Mouse (Mus musculus): Measurements from ENCODE around the gene Wdfy3.

The Wdfy3 gene

DNA sequence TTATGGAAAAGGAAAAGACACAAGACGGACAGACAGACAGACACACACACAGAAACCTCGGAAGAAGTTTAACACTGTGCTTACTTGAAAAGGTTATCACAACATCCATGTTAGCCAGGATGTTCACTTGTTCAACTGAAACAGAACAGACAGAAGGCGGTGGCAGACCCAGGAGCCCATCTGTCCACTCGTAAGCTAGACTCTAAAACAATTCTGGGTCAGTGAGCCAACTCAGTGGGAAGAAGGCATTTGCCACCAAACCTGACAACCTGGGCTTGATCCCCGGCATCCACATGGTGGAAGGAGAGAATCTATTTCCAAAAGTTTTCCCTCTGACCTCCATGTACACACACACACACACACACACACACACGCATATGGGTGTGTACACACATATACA is 237.7 kb downstream of the Wdfy3 start:
- DNase-seq (ENCODE audit: low spot score): no peak

- DNase-seq (ENCODE audit: low spot score): no peak
These were observed 239.5 kb downstream of the Wdfy3 start for GRCm38 (mm10) chr5:101830180-101830579.

- DNase-seq (ENCODE audit: low spot score): no peak
These were observed 240.8 kb downstream of the Wdfy3 start for GRCm38 (mm10) chr5:101828932-101829331.

GRCm38 (mm10) chr5:101827477-101827876 is 242.2 kb downstream of the Wdfy3 start:
- no peak for DNase-seq (ENCODE audit: low spot score)

- peak; percentile 80 for DNase-seq (ENCODE audit: low spot score)
These were observed 243.2 kb downstream of the Wdfy3 start for GRCm38 (mm10) chr5:101826531-101826970.

DNA sequence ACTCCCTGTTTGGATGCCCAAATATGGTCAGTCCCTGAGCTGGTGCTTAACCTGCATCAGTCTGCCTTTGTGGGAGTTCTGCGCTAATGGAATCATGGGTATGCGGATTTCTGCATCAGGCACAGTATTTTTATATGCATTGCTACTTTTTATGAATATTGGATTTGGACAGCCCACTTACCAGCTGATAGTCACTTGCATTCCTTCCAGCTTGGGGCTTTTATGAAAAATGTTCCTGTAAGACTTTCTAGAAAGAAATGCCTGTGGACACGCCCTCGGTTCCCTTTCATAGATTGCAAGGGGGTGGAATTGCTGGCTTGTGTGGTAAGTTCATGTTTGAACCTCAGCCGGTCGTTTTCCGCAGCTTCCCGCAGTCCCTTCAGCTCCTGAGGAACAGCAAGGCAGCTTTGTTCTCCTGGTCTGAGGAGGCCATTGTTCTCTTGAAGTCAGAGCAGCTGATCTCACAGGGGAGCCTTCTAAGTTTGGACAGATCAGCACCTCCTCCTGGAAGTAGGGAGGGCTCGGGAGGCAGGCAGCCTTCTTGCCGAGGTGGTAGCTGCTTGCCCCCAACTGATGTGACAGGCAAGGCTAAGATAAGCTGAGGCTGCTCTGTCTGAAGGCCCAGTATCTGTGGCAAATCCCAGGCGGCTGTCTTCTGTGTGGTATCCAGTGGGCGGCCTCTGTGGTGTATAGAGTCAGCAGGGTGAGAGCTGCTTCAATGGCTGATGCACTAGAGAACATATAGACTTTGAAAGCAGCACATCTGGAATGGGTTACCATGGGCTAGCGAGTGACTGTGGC is 244.4 kb downstream of the Wdfy3 start:
- DNase-seq (ENCODE audit: low spot score): peak; percentile 54

- no peak for DNase-seq (ENCODE audit: low spot score)
These were observed 247.4 kb downstream of the Wdfy3 start for GRCm38 (mm10) chr5:101822311-101822670.

DNA sequence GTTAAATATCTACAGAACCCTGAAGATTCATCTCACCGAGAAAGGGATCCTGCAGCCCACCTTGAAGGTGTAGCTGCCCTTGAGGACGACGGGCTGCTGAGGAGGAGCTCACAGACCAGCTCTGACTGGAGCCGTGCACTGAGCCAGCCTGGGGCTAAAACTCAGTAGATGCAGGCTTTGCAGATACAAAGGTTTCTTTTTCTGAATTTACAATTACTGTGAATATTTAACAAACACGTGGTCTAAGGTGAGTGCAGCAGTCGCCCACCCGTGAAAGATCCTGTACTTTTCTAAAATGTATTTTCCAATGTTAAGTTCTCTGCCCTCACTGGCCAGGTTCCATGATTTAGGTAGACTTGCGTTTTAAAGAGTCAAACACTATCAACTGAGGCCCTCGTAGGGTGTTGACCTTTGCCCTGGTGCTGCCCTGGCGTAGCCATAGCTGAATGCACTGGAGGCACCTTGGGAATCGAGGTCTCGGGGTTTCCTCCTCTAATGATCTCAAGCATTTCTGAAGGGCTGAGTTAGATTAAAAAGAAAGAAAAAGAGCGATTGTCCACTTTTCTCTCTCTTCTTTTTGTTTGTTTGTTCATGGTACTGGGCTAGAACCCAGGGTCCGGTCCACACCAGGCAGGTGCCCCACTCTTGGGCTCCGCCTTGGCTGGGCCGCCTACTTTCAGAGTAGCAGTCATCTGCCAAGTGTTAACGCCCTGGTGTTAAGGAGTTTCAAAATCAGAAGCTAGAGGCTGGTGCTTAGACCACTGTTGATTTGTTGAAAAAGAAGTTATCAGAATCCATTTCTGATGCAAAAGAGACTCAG is 248.0 kb downstream of the Wdfy3 start:
- DNase-seq (ENCODE audit: low spot score): no peak

DNA sequence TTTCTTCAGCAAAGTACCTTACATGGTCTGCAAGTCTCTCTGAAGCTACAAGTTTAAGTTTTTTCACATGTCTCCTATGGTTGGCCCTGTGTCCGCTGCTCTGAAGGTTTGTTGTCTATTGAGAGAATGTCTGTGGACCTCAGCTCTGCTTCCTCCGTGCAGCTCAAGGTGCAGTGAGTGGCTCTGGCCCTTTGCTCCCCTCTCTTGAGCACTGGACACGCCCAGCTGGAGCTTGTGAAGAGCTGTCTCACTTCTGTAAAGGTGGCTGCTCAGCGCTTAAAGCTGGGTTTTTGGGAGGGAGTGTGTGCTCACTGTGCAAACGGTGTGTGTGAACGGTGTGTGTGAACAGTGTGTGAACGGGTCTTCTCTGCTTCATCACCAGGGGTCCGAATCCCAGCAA is 248.7 kb downstream of the Wdfy3 start:
- no peak for DNase-seq (ENCODE audit: low spot score)

DNA sequence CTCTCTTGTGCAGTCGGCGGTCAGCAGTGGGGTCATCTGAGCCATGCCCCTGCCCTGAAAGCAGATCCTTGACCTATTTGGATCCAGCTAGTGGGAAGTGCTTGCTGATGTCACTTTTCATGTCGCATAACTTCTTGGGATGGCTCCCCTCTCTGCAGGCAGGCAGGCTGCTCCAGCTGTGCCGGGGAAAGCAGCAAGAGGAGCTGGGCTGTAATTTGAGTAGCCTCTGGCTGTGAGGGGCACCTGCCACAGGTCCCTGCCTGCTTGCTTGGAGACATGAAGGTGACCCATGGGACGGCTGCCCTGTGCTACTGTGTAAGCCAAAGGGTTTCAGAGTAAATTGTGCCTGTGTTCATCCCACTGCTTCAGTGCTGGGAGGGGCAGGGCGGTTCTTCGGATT is 249.9 kb downstream of the Wdfy3 start:
- DNase-seq (ENCODE audit: low spot score): peak; percentile 53

DNA sequence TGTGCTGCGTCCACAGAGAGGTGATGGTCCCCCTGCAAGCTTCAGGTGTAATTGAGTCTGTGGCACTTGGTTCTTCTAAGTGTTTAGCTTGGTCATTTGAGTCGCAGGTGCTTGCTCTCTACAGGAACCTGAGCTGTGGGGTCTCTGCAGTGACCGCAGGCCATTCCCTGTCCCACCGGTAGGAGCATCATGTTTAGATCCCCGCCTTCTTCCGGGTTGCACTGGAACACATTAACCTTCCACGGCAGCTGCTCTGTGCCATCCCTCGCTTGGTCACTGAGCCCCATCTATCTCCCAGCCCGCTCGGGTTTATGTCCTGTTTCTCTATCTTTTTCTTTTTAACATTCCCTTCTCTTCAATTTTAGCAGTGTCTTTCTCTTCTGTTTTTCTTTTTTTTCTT is 250.5 kb downstream of the Wdfy3 start:
- DNase-seq (ENCODE audit: low spot score): peak; percentile 45

- no peak for DNase-seq (ENCODE audit: low spot score)
These were observed 252.9 kb downstream of the Wdfy3 start for GRCm38 (mm10) chr5:101816822-101817221.

- DNase-seq (ENCODE audit: low spot score): no peak
These were observed 258.2 kb downstream of the Wdfy3 start for GRCm38 (mm10) chr5:101811296-101812169.

GRCm38 (mm10) chr5:101802358-101803022 is 267.2 kb downstream of the Wdfy3 start:
- DNase-seq (ENCODE audit: low spot score): no peak

- no peak for DNase-seq (ENCODE audit: low spot score)
These were observed 267.8 kb downstream of the Wdfy3 start for GRCm38 (mm10) chr5:101801891-101802290.

DNA sequence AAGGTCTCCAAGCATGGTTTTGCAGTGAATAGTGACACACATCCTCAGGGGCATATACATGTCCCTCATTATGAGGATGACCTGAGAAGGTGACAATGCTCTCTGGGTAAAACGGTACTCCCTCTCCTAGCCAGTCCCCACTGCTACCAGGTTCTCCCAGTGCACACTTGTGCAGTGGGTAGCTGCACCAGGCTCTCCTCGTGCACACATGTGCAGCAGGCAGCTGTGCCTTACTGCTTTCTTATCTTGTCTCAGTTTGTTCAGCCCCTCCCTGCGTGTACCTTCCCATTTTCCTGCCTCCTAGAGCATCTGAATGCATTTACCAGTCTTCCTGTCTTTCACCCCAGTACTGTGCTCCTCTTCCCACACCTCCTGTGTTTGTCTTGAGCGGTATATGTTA is 277.1 kb downstream of the Wdfy3 start:
- no peak for DNase-seq (ENCODE audit: low spot score)

DNA sequence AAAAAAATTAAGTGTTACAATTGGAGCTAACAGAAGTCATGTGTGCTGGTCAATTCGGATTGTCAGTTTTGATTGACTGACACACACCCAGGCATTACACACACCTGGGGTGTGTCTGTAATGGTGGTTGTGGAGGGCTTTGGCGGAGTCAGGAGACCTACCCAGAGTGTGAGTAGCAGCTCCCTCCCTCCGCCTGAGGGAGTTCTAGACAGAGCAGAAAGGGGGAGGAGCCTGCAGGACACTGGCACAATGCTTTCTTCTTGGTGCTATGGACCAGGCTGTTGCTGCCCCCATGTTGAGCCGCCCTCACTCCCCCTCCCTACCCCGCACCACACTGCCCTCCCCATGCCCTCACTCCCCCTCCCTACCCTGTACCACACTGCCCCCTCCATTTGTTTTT is 279.2 kb downstream of the Wdfy3 start:
- DNase-seq (ENCODE audit: low spot score): no peak

- DNase-seq (ENCODE audit: low spot score): no peak
These were observed 280.0 kb downstream of the Wdfy3 start for GRCm38 (mm10) chr5:101789770-101790169.

DNA sequence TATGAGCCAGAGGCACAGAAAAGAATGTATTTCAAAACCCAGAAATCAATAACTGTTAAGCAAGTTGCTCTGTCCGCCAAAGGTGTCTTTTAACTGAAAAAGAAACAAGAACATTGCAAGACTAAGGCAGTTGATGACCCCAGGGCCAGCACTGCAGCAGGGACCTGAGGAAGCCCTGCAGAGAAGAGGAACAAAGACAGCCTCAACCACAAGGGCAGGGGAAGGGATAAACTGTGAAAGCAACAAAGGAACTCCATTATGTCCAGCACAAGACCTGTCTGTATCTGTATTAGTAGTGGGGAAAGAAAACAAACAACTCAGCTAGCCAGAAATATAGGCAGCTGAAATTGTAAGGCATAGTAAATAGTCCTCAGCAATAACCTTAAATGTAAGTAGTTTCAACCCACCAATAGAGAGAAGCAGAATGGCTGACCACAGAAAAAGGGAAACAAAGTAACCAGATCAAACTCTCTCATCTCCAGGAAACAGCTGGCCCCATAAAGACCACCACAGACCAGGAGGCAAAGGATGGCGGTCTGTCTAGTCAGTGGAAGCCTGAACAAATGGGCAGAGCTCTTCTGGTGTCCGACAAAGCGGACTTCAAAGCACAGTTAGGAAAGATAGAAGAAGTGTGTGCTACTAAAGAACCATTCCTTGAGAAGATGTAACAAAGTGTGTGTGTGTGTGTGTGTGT is 283.7 kb downstream of the Wdfy3 start:
- no peak for DNase-seq (ENCODE audit: low spot score)

- no peak for DNase-seq (ENCODE audit: low spot score)
These were observed 284.9 kb downstream of the Wdfy3 start for GRCm38 (mm10) chr5:101784787-101785186.

DNA sequence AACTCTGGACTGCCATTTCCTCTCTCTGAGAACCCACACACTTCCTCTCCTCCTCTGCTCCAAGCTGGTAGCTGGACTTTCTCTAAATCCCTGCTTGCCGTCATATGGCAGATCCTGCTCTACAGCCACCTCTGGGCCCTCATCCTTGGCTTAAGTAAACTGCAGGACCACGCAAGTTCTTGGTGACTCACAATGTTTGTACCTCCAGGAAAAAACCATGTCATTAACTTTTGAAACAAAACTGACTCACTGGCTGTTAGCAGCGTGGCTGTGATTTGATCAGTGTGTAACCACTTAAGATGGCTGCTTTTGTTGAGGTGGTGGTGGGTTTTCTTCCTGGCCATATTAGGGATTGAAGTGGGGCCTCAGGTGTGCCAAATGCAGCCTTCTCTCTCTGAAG is 285.4 kb downstream of the Wdfy3 start:
- DNase-seq (ENCODE audit: low spot score): no peak

All from embryo, embryonic 10 days (tissue).